1 mouse cellular context compared by ENCODE assay signal in genomic region chr9:57800325-57800975, GRCm38 (mm10).
A peak's percentile ranks its signal among the peaks of the same experiment; 100 is the strongest.
TF ChIP-seq lines count a peak whose summit lies in the region.

No protein-coding gene starts in this region.

TF ChIP-seq in CH12.LX, 34 proteins besides CTCF, POLR2A, EP300 and RAD21 (continued from another document):
- TF ChIP-seq MYC (IDR thresholded peaks at IDR 0.05; ENCODE audit: low read depth, low read length), result peak; percentile 82; the same call in 1 of the 2 replicates
- peak; percentile 79 for TF ChIP-seq NRF1 (IDR thresholded peaks at IDR 0.05; ENCODE audit: low read depth, low read length)
- TF ChIP-seq CHD1 (IDR thresholded peaks at IDR 0.05; ENCODE audit: low read depth, low read length), result no peak
- TF ChIP-seq HCFC1 (IDR thresholded peaks at IDR 0.05; ENCODE audit: low read depth, low read length), result no peak
- peak; percentile 73; the same call in 1 of the 2 replicates for TF ChIP-seq MAFK (IDR thresholded peaks at IDR 0.05; ENCODE audit: insufficient replicate concordance, low read length)
- TF ChIP-seq MAZ (IDR thresholded peaks at IDR 0.05; ENCODE audit: low read depth, low read length), result 0 out of 2 replicates have a peak, but pooled peaks have one; percentile 5
- TF ChIP-seq JUN (IDR thresholded peaks at IDR 0.05; ENCODE audit: insufficient read depth, low read depth, low read length), result no peak
- peak; percentile 35; the same call in 1 of the 2 replicates for TF ChIP-seq MEF2A (IDR thresholded peaks at IDR 0.05; ENCODE audit: borderline replicate concordance, low read depth, low read length)
